ENCODE assay signal across 16 mouse cellular contexts in the genomic region with DNA sequence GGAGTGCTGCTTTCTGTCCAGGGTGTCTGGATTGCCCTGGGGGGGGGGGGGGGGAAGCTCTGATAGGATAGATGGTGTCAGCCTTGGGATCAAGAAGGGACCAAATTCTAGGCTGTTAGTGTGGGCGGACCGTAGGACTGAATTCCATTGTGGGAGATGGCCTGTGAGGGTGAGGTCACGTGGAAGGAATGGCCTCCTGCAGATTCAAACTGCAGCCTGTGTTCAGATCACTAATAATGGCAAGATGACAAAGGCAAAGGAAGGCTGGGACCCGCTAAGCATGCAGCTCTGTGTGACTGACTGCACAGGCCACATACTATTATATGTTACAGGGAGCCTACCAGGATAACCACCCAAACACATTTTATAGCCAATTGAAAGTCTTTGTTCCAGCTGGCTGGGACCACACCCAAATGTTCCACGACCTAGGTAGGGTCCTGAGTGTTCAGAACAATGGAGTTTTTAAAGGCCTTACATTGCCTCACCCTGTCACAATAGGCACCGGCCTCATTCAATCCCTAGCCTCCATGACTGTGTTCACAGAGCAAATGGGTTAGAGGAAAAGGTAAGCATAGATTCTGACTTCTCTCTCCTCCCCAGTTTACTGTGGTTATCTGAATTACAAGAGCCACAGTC. TPM values are rescaled to one million over a fixed set of nuclear protein-coding genes. Genes with fewer than 3 reads are reported as not detected.
A peak's percentile ranks its signal among the peaks of the same experiment; 100 is the strongest.
DNase-seq lines count a peak whose midpoint lies in the region; ATAC-seq and TF ChIP-seq lines count a peak whose summit lies in the region.
"Had no signal": no experiment of that assay in that cellular context is flagged by ENCODE, and none has a peak within 500 bp of the region (broad histone marks: within the 10 kb centered on the region; RNA-seq: fewer than 3 reads in every experiment).

No protein-coding gene starts in this region.

- no peaks in the 10 kb centered on the region for H3K36me3 ChIP-seq in forebrain, embryonic 10.5 days (replicated peaks)
- H3K36me3 ChIP-seq in forebrain, embryonic 16.5 days (ENCODE audit: control insufficient read depth, insufficient read depth), result no peaks in the 10 kb centered on the region
- H3K36me3 ChIP-seq in lung, postnatal 0 days (ENCODE audit: insufficient read depth, low read length), result no peaks in the 10 kb centered on the region
- no peaks in the 10 kb centered on the region for H3K36me3 ChIP-seq in neural tube, embryonic 11.5 days (ENCODE audit: control insufficient read depth, insufficient read depth, low read length)
- H3K36me3 ChIP-seq: embryonic facial prominence, embryonic 13.5 days; heart, embryonic 12.5 days; neural tube, embryonic 13.5 days had no signal

- no peak; the same call in 1 of the 2 replicates for TF ChIP-seq EP300 in lung, postnatal 0 days (IDR thresholded peaks at IDR 0.05)

- no peak for ATAC-seq in forebrain, embryonic 16.5 days
- ATAC-seq in lung, postnatal 0 days, result no peak
- 0 out of 2 replicates have a peak, but pooled peaks have one; percentile 32 for ATAC-seq in neural tube, embryonic 11.5 days (ENCODE audit: insufficient read depth, low FRiP score, low TSS enrichment)
- ATAC-seq in erythroid progenitor cell, adult 5-6 weeks (replicated peaks; ENCODE audit: low FRiP score, poor library complexity, severe bottlenecking), result no peak

- peak overlapping the region; percentile 81 for H3K27ac ChIP-seq in forebrain, embryonic 10.5 days
- no peak overlapping the region for H3K27ac ChIP-seq in forebrain, embryonic 16.5 days (ENCODE audit: low read length)
- H3K27ac ChIP-seq in lung, postnatal 0 days (ENCODE audit: low read length), result no peak overlapping the region
- peak overlapping the region; percentile 80 for H3K27ac ChIP-seq in neural tube, embryonic 11.5 days (ENCODE audit: low read depth, low read length)
- H3K27ac ChIP-seq: embryonic facial prominence, embryonic 13.5 days had no signal

- H3K4me2 ChIP-seq in forebrain, embryonic 16.5 days (ENCODE audit: low read length), result no peak overlapping the region
- H3K4me2 ChIP-seq in lung, postnatal 0 days (replicated peaks; ENCODE audit: low read depth, low read length), result no peak overlapping the region
- no peak overlapping the region for H3K4me2 ChIP-seq in neural tube, embryonic 11.5 days (ENCODE audit: low read depth)
- H3K4me2 ChIP-seq: heart, embryonic 12.5 days had no signal

- H3K9me3 ChIP-seq in forebrain, embryonic 10.5 days, result peaks cover 3% of the 10 kb centered on the region; the same call in 1 of the 2 replicates
- H3K9me3 ChIP-seq in forebrain, embryonic 16.5 days (ENCODE audit: control insufficient read depth, low read length), result no peaks in the 10 kb centered on the region
- no peaks in the 10 kb centered on the region for H3K9me3 ChIP-seq in lung, postnatal 0 days (ENCODE audit: low read length)
- no peaks in the 10 kb centered on the region for H3K9me3 ChIP-seq in neural tube, embryonic 11.5 days (ENCODE audit: control insufficient read depth, low read length)
- H3K9me3 ChIP-seq: embryonic facial prominence, embryonic 13.5 days; heart, embryonic 12.5 days; neural tube, embryonic 13.5 days had no signal

- peaks cover 47% of the 10 kb centered on the region for H3K4me1 ChIP-seq in forebrain, embryonic 10.5 days
- H3K4me1 ChIP-seq in forebrain, embryonic 16.5 days (replicated peaks; ENCODE audit: control insufficient read depth, insufficient read depth, low read length), result peaks cover 9% of the 10 kb centered on the region; the same call in 1 of the 2 replicates
- no peaks in the 10 kb centered on the region; the same call in 1 of the 2 replicates for H3K4me1 ChIP-seq in lung, postnatal 0 days (ENCODE audit: insufficient read depth, low read depth, low read length)
- H3K4me1 ChIP-seq in neural tube, embryonic 11.5 days (ENCODE audit: control insufficient read depth, insufficient read depth, low read length), result peaks cover 14% of the 10 kb centered on the region

- DNase-seq in forebrain, embryonic 10.5 days (ENCODE audit: extremely low spot score, low spot score), result peak; percentile 63
- peak; percentile 17 for DNase-seq in lung, postnatal 0 days (ENCODE audit: low spot score)
- no peak for DNase-seq in lung, postnatal 4 days
- peak; percentile 63 for DNase-seq in embryo, embryonic 10.5 days (ENCODE audit: low spot score)
- peak; percentile 53 for DNase-seq in neural tube, embryonic 11.5 days (ENCODE audit: low spot score)
- DNase-seq in natural killer cell, adult 2 months (ENCODE audit: low spot score in 2 of 2), result no peak
- DNase-seq: adrenal gland, postnatal 10 days; kidney, adult 11 months; lung, postnatal 14 days; right cerebral cortex, postnatal 4 days had no signal

- 0 out of 2 replicates have a peak overlapping the region, but pooled peaks have one; percentile 18 for H3K4me3 ChIP-seq in forebrain, embryonic 10.5 days
- H3K4me3 ChIP-seq in forebrain, embryonic 16.5 days (replicated peaks; ENCODE audit: low read length), result no peak overlapping the region
- no peak overlapping the region for H3K4me3 ChIP-seq in lung, postnatal 0 days (ENCODE audit: low read depth, low read length)
- no peak overlapping the region for H3K4me3 ChIP-seq in neural tube, embryonic 11.5 days (ENCODE audit: low read depth, low read length)
- H3K4me3 ChIP-seq: embryonic facial prominence, embryonic 13.5 days; heart, embryonic 12.5 days; neural tube, embryonic 13.5 days had no signal

- 17% methylated on average over 6 of the region's 6 CpGs for WGBS in forebrain, embryonic 10.5 days
- whole genome bisulfite sequencing in forebrain, embryonic 16.5 days, result 12% methylated on average over 6 of the region's 6 CpGs
- 71% methylated on average over 6 of the region's 6 CpGs for WGBS in lung, postnatal 0 days
- WGBS in neural tube, embryonic 11.5 days, result 19% methylated on average over 6 of the region's 6 CpGs

- H3K27me3 ChIP-seq in forebrain, embryonic 10.5 days (ENCODE audit: poor library complexity, severe bottlenecking), result no peaks in the 10 kb centered on the region
- no peaks in the 10 kb centered on the region for H3K27me3 ChIP-seq in forebrain, embryonic 16.5 days (replicated peaks; ENCODE audit: control insufficient read depth, insufficient read depth, low read length)
- H3K27me3 ChIP-seq in lung, postnatal 0 days (replicated peaks; ENCODE audit: insufficient read depth, low read length), result no peaks in the 10 kb centered on the region
- H3K27me3 ChIP-seq in neural tube, embryonic 11.5 days (ENCODE audit: control insufficient read depth, insufficient read depth, low read length), result no peaks in the 10 kb centered on the region
- H3K27me3 ChIP-seq: embryonic facial prominence, embryonic 13.5 days; heart, embryonic 12.5 days; neural tube, embryonic 13.5 days had no signal

- TF ChIP-seq CTCF in lung, postnatal 0 days (IDR thresholded peaks at IDR 0.05), result no peak

- no peak overlapping the region for H3K9ac ChIP-seq in forebrain, embryonic 16.5 days (replicated peaks; ENCODE audit: low read depth, low read length)
- H3K9ac ChIP-seq in lung, postnatal 0 days (replicated peaks; ENCODE audit: low read depth), result no peak overlapping the region
- H3K9ac ChIP-seq in neural tube, embryonic 11.5 days (ENCODE audit: low read length), result no peak overlapping the region
- H3K9ac ChIP-seq: embryonic facial prominence, embryonic 13.5 days; heart, embryonic 12.5 days; neural tube, embryonic 13.5 days had no signal

RNA-seq across cellular contexts. Expression of a gene that starts 6.4 kb away (rescaled TPM):
- 2.1 and 2.7 TPM in 2 replicates for polyA plus RNA-seq in forebrain, embryonic 10.5 days (2016; fragmentation: Nextera tagmentation; extraction: Ambion mirVana)
- 2.2 and 3.1 TPM in 2 replicates for polyA plus RNA-seq in forebrain, embryonic 16.5 days (2015; fragmentation: Nextera tagmentation; extraction: Ambion mirVana)
- polyA plus RNA-seq in lung, postnatal 0 days (2015; fragmentation: Nextera tagmentation; extraction: Ambion mirVana), result 9.6 and 12.0 TPM in 2 replicates
- 3.8 and 5.9 TPM in 2 replicates for polyA plus RNA-seq in neural tube, embryonic 11.5 days (2014; fragmentation: Nextera tagmentation; extraction: Ambion mirVana)
- total RNA-seq in erythroid progenitor cell, adult 5-6 weeks (2015; ENCODE audit: low replicate concordance), result 28.9 and 35.3 TPM in 2 replicates
- 21.6 and 26.7 TPM in 2 replicates for total RNA-seq in erythroid progenitor cell, adult 5-6 weeks (2017; ENCODE audit: low replicate concordance)

RNA-seq across cellular contexts. Expression of a gene that starts 27.3 kb away (rescaled TPM):
- 195 and 203 TPM in 2 replicates for polyA plus RNA-seq in forebrain, embryonic 10.5 days (2016; fragmentation: Nextera tagmentation; extraction: Ambion mirVana)
- polyA plus RNA-seq in forebrain, embryonic 16.5 days (2015; fragmentation: Nextera tagmentation; extraction: Ambion mirVana), result 415 and 448 TPM in 2 replicates
- 376 and 377 TPM in 2 replicates for polyA plus RNA-seq in lung, postnatal 0 days (2015; fragmentation: Nextera tagmentation; extraction: Ambion mirVana)
- 297 and 303 TPM in 2 replicates for polyA plus RNA-seq in neural tube, embryonic 11.5 days (2014; fragmentation: Nextera tagmentation; extraction: Ambion mirVana)
- total RNA-seq in erythroid progenitor cell, adult 5-6 weeks (2015; ENCODE audit: low replicate concordance), result 179 and 205 TPM in 2 replicates
- total RNA-seq in erythroid progenitor cell, adult 5-6 weeks (2017; ENCODE audit: low replicate concordance), result 67.3 and 71.2 TPM in 2 replicates

RNA-seq across cellular contexts. Expression of a gene that starts 27.5 kb away (rescaled TPM):
- 29.1 TPM in 2 replicates for polyA plus RNA-seq in forebrain, embryonic 10.5 days (2016; fragmentation: Nextera tagmentation; extraction: Ambion mirVana)
- polyA plus RNA-seq in forebrain, embryonic 16.5 days (2015; fragmentation: Nextera tagmentation; extraction: Ambion mirVana), result 23.6 and 25.5 TPM in 2 replicates
- polyA plus RNA-seq in lung, postnatal 0 days (2015; fragmentation: Nextera tagmentation; extraction: Ambion mirVana), result 33.2 and 44.4 TPM in 2 replicates
- polyA plus RNA-seq in neural tube, embryonic 11.5 days (2014; fragmentation: Nextera tagmentation; extraction: Ambion mirVana), result 31.8 and 34.8 TPM in 2 replicates
- total RNA-seq in erythroid progenitor cell, adult 5-6 weeks (2015; ENCODE audit: low replicate concordance), result 5.0 and 8.4 TPM in 2 replicates
- 30.9 and 32.8 TPM in 2 replicates for total RNA-seq in erythroid progenitor cell, adult 5-6 weeks (2017; ENCODE audit: low replicate concordance)

RNA-seq across cellular contexts. Expression of a gene that starts 43.3 kb away (rescaled TPM):
- polyA plus RNA-seq in forebrain, embryonic 10.5 days (2016; fragmentation: Nextera tagmentation; extraction: Ambion mirVana), result not detected in 2 replicates
- 0.26 and 0.27 TPM in 2 replicates for polyA plus RNA-seq in forebrain, embryonic 16.5 days (2015; fragmentation: Nextera tagmentation; extraction: Ambion mirVana)
- polyA plus RNA-seq in lung, postnatal 0 days (2015; fragmentation: Nextera tagmentation; extraction: Ambion mirVana), result 0.50 and 0.74 TPM in 2 replicates
- polyA plus RNA-seq in neural tube, embryonic 11.5 days (2014; fragmentation: Nextera tagmentation; extraction: Ambion mirVana), result not detected in 2 replicates
- total RNA-seq in erythroid progenitor cell, adult 5-6 weeks (2015; ENCODE audit: low replicate concordance), result not detected in 2 replicates
- total RNA-seq in erythroid progenitor cell, adult 5-6 weeks (2017; ENCODE audit: low replicate concordance), result not detected in 2 replicates
- total RNA-seq: adrenal gland, postnatal 10 days; liver, adult 2 months had no signal
- polyA plus RNA-seq: embryonic facial prominence, embryonic 13.5 days; heart, embryonic 12.5 days; liver, adult 2 months; neural tube, embryonic 13.5 days had no signal

Comparison
In these comparisons a context has a peak if more than half of its experiments do, and no peak if none do; other contexts are left out.
1. DNase-seq: peak in forebrain, embryonic 10.5 days (single experiment), lung, postnatal 0 days (single experiment), embryo, embryonic 10.5 days (single experiment) and neural tube, embryonic 11.5 days (single experiment); none in lung, postnatal 4 days (0 of 2) and natural killer cell, adult 2 months (0 of 2).
2. H3K27ac ChIP-seq: peak in forebrain, embryonic 10.5 days (single experiment) and neural tube, embryonic 11.5 days (single experiment); none in forebrain, embryonic 16.5 days (single experiment) and lung, postnatal 0 days (single experiment).